Mouse (Mus musculus) testis, adult 2 months (tissue): ENCODE results near the gene Fbln7.

Source experiments
- CTCF ChIP-seq: fragments of 200-500 bp; IDR thresholded peaks from 2 replicates; pipeline ENCODE4 v1.5.1; 2012; ENCODE audit warnings: low read depth, mild to moderate bottlenecking, inconsistent platforms, low read length, moderate library complexity; ENCODE audit not compliant: control insufficient read depth, insufficient read depth, insufficient replicate concordance
- POLR2A ChIP-seq: fragments of 200-500 bp; IDR thresholded peaks from 2 replicates; pipeline ENCODE4 v1.6.1; 2012; ENCODE audit warnings: low read depth, mild to moderate bottlenecking, inconsistent platforms, low read length, moderate library complexity; ENCODE audit not compliant: control insufficient read depth

DNA sequence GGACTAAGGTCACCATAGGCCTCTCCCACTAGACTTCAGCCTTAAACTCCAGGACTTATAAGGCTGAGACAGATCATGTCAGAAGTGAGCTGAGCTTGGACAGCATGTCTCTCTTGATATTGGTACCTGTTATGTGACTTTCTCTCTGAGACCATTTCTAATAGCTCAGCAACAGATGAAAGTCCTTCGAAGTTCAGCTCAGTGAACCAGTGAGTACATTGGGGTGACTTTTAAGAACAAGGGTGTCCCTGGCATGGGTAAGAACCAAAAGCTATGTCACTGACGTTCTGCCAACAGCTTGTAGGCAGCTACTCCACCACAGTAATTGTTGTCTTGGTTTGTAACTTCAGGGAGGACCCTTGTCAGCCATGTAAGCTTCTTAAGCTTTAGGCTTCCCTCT, 42.1 kb upstream of the Fbln7 start:
- no peak for TF ChIP-seq CTCF
- no peak for TF ChIP-seq POLR2A
